Mouse (Mus musculus) MEL (cell line): Measurements from ENCODE around the gene Nphp4. TPM values are rescaled to one million over a fixed set of nuclear protein-coding genes. Genes with fewer than 3 reads are reported as not detected.

Source experiments
- DNase-seq: peaks from one replicate; pipeline ENCODE4 v3.0.0; 2011; ENCODE audit warnings: low read depth, low spot score
- H3K27ac ChIP-seq: 2 replicates; pipeline ENCODE4 v1.5.1; 2012; ENCODE audit warnings: low read depth, mild to moderate bottlenecking, control low read depth, low read length, moderate library complexity; ENCODE audit not compliant: control insufficient read depth
- H3K27me3 ChIP-seq, 2 experiments: fragments of 150-350 bp in 1 of 2; sonication (generic) in 1 of 2; 2 replicates each; pipeline ENCODE4 v1.6.1; 2012; ENCODE audit warnings: low read length in 2 of 2, mild to moderate bottlenecking in 2 of 2, improper control_type of control experiment in 1 of 2, moderate library complexity in 1 of 2; ENCODE audit not compliant: insufficient read depth in 2 of 2, control insufficient read depth in 1 of 2
- H3K36me3 ChIP-seq, 2 experiments: 2 replicates each; pipeline ENCODE4 v1.6.1; 2012 to 2014; ENCODE audit warnings: low read length in 2 of 2, improper control_type of control experiment in 1 of 2, inconsistent platforms in 1 of 2, mild to moderate bottlenecking in 1 of 2; ENCODE audit not compliant: insufficient read depth in 2 of 2, control insufficient read depth in 1 of 2
- H3K4me1 ChIP-seq, 2 experiments: fragments of 150-350 bp in 1 of 2; sonication (generic) in 1 of 2; 2 replicates each; pipeline ENCODE4 v1.6.1; 2012; ENCODE audit warnings: low read length in 2 of 2, improper control_type of control experiment in 1 of 2, mild to moderate bottlenecking in 1 of 2; ENCODE audit not compliant: insufficient read depth in 2 of 2, control insufficient read depth in 1 of 2
- H3K4me3 ChIP-seq, 2 experiments: fragments of 150-350 bp in 1 of 2; sonication (generic) in 1 of 2; 2 replicates each; pipeline ENCODE4 v1.5.1; 2012; ENCODE audit warnings: low read depth in 2 of 2, low read length in 2 of 2, mild to moderate bottlenecking in 2 of 2, moderate library complexity in 2 of 2, control low read depth in 1 of 2, improper control_type of control experiment in 1 of 2; ENCODE audit not compliant: control insufficient read depth in 1 of 2, insufficient read depth in 1 of 2
- H3K79me2 ChIP-seq: 2 replicates; pipeline ENCODE4 v1.6.1; 2012; ENCODE audit warnings: mild to moderate bottlenecking, low read length, moderate library complexity; ENCODE audit not compliant: control insufficient read depth, poor library complexity, insufficient read depth
- H3K9ac ChIP-seq: 2 replicates; pipeline ENCODE4 v1.6.1; 2012; ENCODE audit warnings: low read depth, mild to moderate bottlenecking, control low read depth, low read length, moderate library complexity; ENCODE audit not compliant: control insufficient read depth, poor library complexity, severe bottlenecking
- H3K9me3 ChIP-seq: fragments of 150-350 bp; sonication (generic); replicated peaks from 2 replicates; pipeline ENCODE4 v1.6.1; 2012; ENCODE audit warnings: mild to moderate bottlenecking, low read length, improper control_type of control experiment, moderate library complexity; ENCODE audit not compliant: insufficient read depth
- BHLHE40 ChIP-seq: IDR thresholded peaks from 2 replicates; pipeline ENCODE4 v1.6.1; 2012; ENCODE audit warnings: low read depth, mild to moderate bottlenecking, inconsistent platforms, low read length, improper control_type of control experiment, borderline replicate concordance
- CHD2 ChIP-seq: IDR thresholded peaks from 2 replicates; pipeline ENCODE4 v1.6.1; 2011; ENCODE audit warnings: low read length, improper control_type of control experiment
- ELF1 ChIP-seq: IDR thresholded peaks from 2 replicates; pipeline ENCODE4 v1.6.1; 2014; ENCODE audit warnings: low read depth, mild to moderate bottlenecking, inconsistent platforms, low read length, improper control_type of control experiment, moderate library complexity
- EP300 ChIP-seq, 2 experiments: IDR thresholded peaks; 2 replicates each; pipeline ENCODE4 v1.6.1; 2011; ENCODE audit warnings: improper control_type of control experiment in 2 of 2, low read length in 2 of 2, low read depth in 1 of 2, mild to moderate bottlenecking in 1 of 2
- ETS1 ChIP-seq: IDR thresholded peaks from 2 replicates; pipeline ENCODE4 v1.6.1; 2012; ENCODE audit warnings: low read depth, mild to moderate bottlenecking, inconsistent platforms, low read length, improper control_type of control experiment, moderate library complexity
- HCFC1 ChIP-seq: IDR thresholded peaks from 2 replicates; pipeline ENCODE4 v1.6.1; 2012; ENCODE audit warnings: low read depth, mild to moderate bottlenecking, inconsistent platforms, low read length, improper control_type of control experiment, moderate library complexity
- JUND ChIP-seq: IDR thresholded peaks from 2 replicates; pipeline ENCODE4 v1.6.1; 2011; ENCODE audit warnings: low read depth, mild to moderate bottlenecking, improper control_type of control experiment, low read length
- KAT2A ChIP-seq: conservative IDR thresholded peaks from 2 replicates; pipeline ENCODE4 v1.6.1; 2012; ENCODE audit warnings: low read depth, low read length, improper control_type of control experiment, inconsistent platforms
- MAFK ChIP-seq: IDR thresholded peaks from 2 replicates; pipeline ENCODE4 v1.6.1; 2011; ENCODE audit warnings: low read depth, mild to moderate bottlenecking, low read length, improper control_type of control experiment, borderline replicate concordance
- MAX ChIP-seq: IDR thresholded peaks from 2 replicates; pipeline ENCODE4 v1.6.1; 2011; ENCODE audit warnings: low read length, improper control_type of control experiment
- MAZ ChIP-seq: IDR thresholded peaks from 2 replicates; pipeline ENCODE4 v1.6.1; 2012; ENCODE audit warnings: low read depth, mild to moderate bottlenecking, inconsistent platforms, low read length, improper control_type of control experiment
- MXI1 ChIP-seq: IDR thresholded peaks from 2 replicates; pipeline ENCODE4 v1.6.1; 2011; ENCODE audit warnings: mild to moderate bottlenecking, low read depth, low read length, improper control_type of control experiment
- MYB ChIP-seq: IDR thresholded peaks from 2 replicates; pipeline ENCODE4 v1.6.1; 2011; ENCODE audit warnings: mild to moderate bottlenecking, low read depth, low read length, improper control_type of control experiment
- NELFE ChIP-seq: IDR thresholded peaks from 2 replicates; pipeline ENCODE4 v1.6.1; 2011; ENCODE audit warnings: low read depth, low read length, improper control_type of control experiment
- NRF1 ChIP-seq: IDR thresholded peaks from 2 replicates; pipeline ENCODE4 v1.6.1; 2014; ENCODE audit warnings: low read depth, mild to moderate bottlenecking, inconsistent platforms, low read length, improper control_type of control experiment, moderate library complexity; ENCODE audit not compliant: poor library complexity, insufficient read depth, severe bottlenecking
- POLR2A ChIP-seq, 2 experiments: IDR thresholded peaks; 2 replicates each; pipeline ENCODE4 v1.6.1; 2011 to 2012; ENCODE audit warnings: low read length in 2 of 2, mild to moderate bottlenecking in 2 of 2, control low read depth in 1 of 2, improper control_type of control experiment in 1 of 2, low read depth in 1 of 2, moderate library complexity in 1 of 2; ENCODE audit not compliant: control insufficient read depth in 1 of 2, insufficient read depth in 1 of 2, poor library complexity in 1 of 2
- RCOR1 ChIP-seq: IDR thresholded peaks from 2 replicates; pipeline ENCODE4 v1.6.1; 2012; ENCODE audit warnings: low read depth, mild to moderate bottlenecking, inconsistent platforms, low read length, improper control_type of control experiment
- SMC3 ChIP-seq: IDR thresholded peaks from 2 replicates; pipeline ENCODE4 v1.6.1; 2011; ENCODE audit warnings: low read depth, low read length, improper control_type of control experiment
- TAL1 ChIP-seq: IDR thresholded peaks from 2 replicates; pipeline ENCODE4 v1.6.1; 2012; ENCODE audit warnings: mild to moderate bottlenecking, inconsistent platforms, low read length, moderate library complexity, mixed read lengths
- TCF12 ChIP-seq: IDR thresholded peaks from 2 replicates; pipeline ENCODE4 v1.6.1; 2014; ENCODE audit warnings: low read depth, mild to moderate bottlenecking, inconsistent platforms, low read length, improper control_type of control experiment, moderate library complexity
- USF1 ChIP-seq: IDR thresholded peaks from 2 replicates; pipeline ENCODE4 v1.6.1; 2014; ENCODE audit warnings: low read depth, mild to moderate bottlenecking, inconsistent platforms, low read length, improper control_type of control experiment, moderate library complexity
- USF2 ChIP-seq, 2 experiments: IDR thresholded peaks; 2 replicates each; pipeline ENCODE4 v1.6.1; 2011 to 2012; ENCODE audit warnings: improper control_type of control experiment in 2 of 2, low read length in 2 of 2, borderline replicate concordance in 1 of 2, inconsistent platforms in 1 of 2, low read depth in 1 of 2, mild to moderate bottlenecking in 1 of 2; ENCODE audit not compliant: insufficient read depth in 1 of 2
- ZNF384 ChIP-seq: IDR thresholded peaks from 2 replicates; pipeline ENCODE4 v1.6.1; 2012; ENCODE audit warnings: low read depth, mild to moderate bottlenecking, inconsistent platforms, low read length, improper control_type of control experiment
- polyA plus RNA-seq, 2 experiments: library from polyadenylated mRNA; stranded (reverse) in 1 of 2; unstranded in 1 of 2; fragments of >175 nt in 1 of 2; fragments of >200 nt in 1 of 2; gene quantifications; 2 replicates each; pipeline versions ENCODE4 v1.2.1 to v1.2.4; 2012; ENCODE audit warnings: low replicate concordance in 2 of 2, low read depth in 1 of 2; ENCODE audit not compliant: insufficient read length in 2 of 2, insufficient read depth in 1 of 2, missing spikeins in 1 of 2
- total RNA-seq: library from RNA; depleted of rRNA; stranded (reverse); fragments of 300-350 nt; gene quantifications from 2 replicates; pipeline ENCODE4 v1.2.3, GENCODE M21; 2012

Nphp4 gene
- total and polyA plus RNA-seq, 3 experiments, result not detected

GRCm38 (mm10) chr4:152441536-152441935 is 35.0 kb upstream of the Nphp4 start:
- no peak overlapping the region for H3K4me3 ChIP-seq
- no peak overlapping the region for H3K9ac ChIP-seq
- TF ChIP-seq ELF1 (no peak), RCOR1 (no peak), TAL1 (no peak), CHD2 (no peak), MYB (no peak), NRF1 (no peak), BHLHE40 (no peak), USF1 (no peak), USF2 (IDR thresholded peaks at IDR 0.05; ENCODE audit: borderline replicate concordance in 1 of 2, insufficient read depth in 1 of 2, low read depth in 1 of 2, low read length in 2 of 2) (no peak)
- H3K27me3 ChIP-seq, result no peaks in the 10 kb centered on the region
- H3K9me3 ChIP-seq, result no peaks in the 10 kb centered on the region
- peaks cover 0 to 9% of the 10 kb centered on the region in 2 experiments; a peak in 3 of 4 replicates for H3K36me3 ChIP-seq
- no peak overlapping the region for H3K27ac ChIP-seq
- no peak for DNase-seq
- H3K79me2 ChIP-seq, result peaks cover 23% of the 10 kb centered on the region
- peaks cover 6 to 13% of the 10 kb centered on the region in 2 experiments; a peak in 3 of 4 replicates for H3K4me1 ChIP-seq

- peak overlapping the region; percentile 58 to 74; a peak in 2 of 4 replicates for H3K4me3 ChIP-seq
- peak overlapping the region; percentile 78 for H3K9ac ChIP-seq
- H3K79me2 ChIP-seq, result peaks cover 43% of the 10 kb centered on the region
- peak overlapping the region; percentile 77 for H3K27ac ChIP-seq
- peaks cover 0 to 9% of the 10 kb centered on the region in 2 experiments; a peak in 3 of 4 replicates for H3K36me3 ChIP-seq
- peaks cover 6 to 18% of the 10 kb centered on the region in 2 experiments; a peak in 3 of 4 replicates for H3K4me1 ChIP-seq
- H3K27me3 ChIP-seq, result no peaks in the 10 kb centered on the region
- DNase-seq, result peak; percentile 81
- H3K9me3 ChIP-seq, result no peaks in the 10 kb centered on the region
- TF ChIP-seq JUND, result no peak
- TF ChIP-seq KAT2A, result no peak
- peak in 1 of 2 experiments; percentile 47; a peak in 1 of 4 replicates for TF ChIP-seq EP300 (IDR thresholded peaks at IDR 0.05; ENCODE audit: low read depth in 1 of 2, low read length in 2 of 2)
- no peak for TF ChIP-seq TAL1
- TF ChIP-seq TCF12, result no peak
- TF ChIP-seq BHLHE40, result no peak
- TF ChIP-seq SMC3, result no peak
- peak; percentile 34; the same call in 1 of the 2 replicates for TF ChIP-seq NELFE
- peak; percentile 44 for TF ChIP-seq HCFC1
- no peak; the same call in 1 of the 2 replicates for TF ChIP-seq MAFK
- peak; percentile 70; the same call in 1 of the 2 replicates for TF ChIP-seq MXI1
- no peak for TF ChIP-seq ZNF384
- 0 out of 2 replicates have a peak, but pooled peaks have one; percentile 34 for TF ChIP-seq MAZ
- peak; percentile 58 for TF ChIP-seq ETS1
- TF ChIP-seq MAX, result 0 out of 2 replicates have a peak, but pooled peaks have one; percentile 30
- no peak for TF ChIP-seq RCOR1
- peak in 1 of 2 experiments; percentile 41; a peak in 1 of 4 replicates for TF ChIP-seq POLR2A (IDR thresholded peaks at IDR 0.05; ENCODE audit: control insufficient read depth in 1 of 2, insufficient read depth in 1 of 2, low read depth in 1 of 2, low read length in 2 of 2, poor library complexity in 1 of 2)
Observed at GRCm38 (mm10) chr4:152446178-152446577, 30.3 kb upstream of the Nphp4 start.
